Mouse (Mus musculus): Measurements from ENCODE around the gene Ppp1r7. TPM values are rescaled to one million over a fixed set of nuclear protein-coding genes. Genes with fewer than 3 reads are reported as not detected.
A peak's percentile ranks its signal among the peaks of the same experiment; 100 is the strongest.
"Not testable (repeated sequence)": the region's sequence is repeated elsewhere in the genome, so short reads cannot be mapped to it uniquely, and the experiment has no call there.

The Ppp1r7 gene
- 88.4 and 94.6 TPM in 2 replicates for polyA plus RNA-seq (2014; fragmentation: Nextera tagmentation; extraction: Ambion mirVana)

DNA sequence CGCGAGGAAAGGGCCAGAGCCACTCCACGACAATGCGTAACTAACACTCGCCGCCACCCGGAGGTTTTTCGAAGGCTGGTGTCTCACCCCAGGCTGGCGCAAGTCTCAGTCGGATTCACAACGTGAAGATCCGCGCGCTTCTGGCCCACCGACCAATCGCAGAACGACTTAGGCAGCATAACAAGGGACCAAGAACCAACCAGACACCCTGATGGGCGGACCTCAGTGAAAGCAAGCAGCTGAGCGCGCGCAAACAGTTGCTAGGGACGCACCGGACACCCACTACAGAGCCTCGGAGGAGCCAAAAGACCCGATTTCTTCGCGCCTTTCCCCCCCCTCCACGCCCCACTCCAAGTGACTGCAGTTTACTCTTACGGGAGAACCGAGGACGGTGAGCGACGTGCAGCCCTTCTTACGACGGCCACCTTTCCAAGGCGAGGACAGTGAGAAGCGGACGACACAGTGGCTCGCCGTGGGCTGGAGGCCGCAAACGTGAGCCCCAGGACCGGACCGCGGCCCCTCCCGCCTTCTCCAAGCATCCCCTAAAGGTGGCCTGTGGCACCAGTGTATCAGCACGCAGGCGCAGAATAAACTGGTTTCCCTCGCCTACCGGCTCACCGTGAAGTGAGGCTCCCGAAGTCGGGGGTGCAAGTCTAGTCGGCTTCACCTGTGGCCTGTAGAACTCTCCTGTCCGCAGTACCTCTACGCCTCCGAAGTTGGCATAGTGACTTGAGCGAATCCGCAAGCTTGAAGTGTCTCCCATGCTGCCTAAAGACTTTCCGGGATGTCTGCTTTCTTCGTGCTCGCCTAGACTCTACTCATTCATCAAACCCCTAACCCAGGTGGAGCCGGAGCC, at the start of gene Ppp1r7, which contains the start of gene Pask:
Gene Ppp1r7, plus strand, starts transcription at position 207 of the 856 bp plus-strand sequence.
Gene Pask, minus strand, starts transcription at position 835 of the 856 bp plus-strand sequence.
- Histone ChIP-seq H3K27me3 (ENCODE audit: control insufficient read depth, insufficient read depth, low read length) (no peaks in the 10 kb centered on the region), H3K9ac (ENCODE audit: low read length) (peak within 1 kb of the TSS; percentile 84), H3K4me1 (replicated peaks; ENCODE audit: control insufficient read depth, insufficient read depth, low read length) (peaks cover 5% of the 10 kb centered on the region), H3K36me3 (ENCODE audit: control insufficient read depth, insufficient read depth, low read length) (no peaks in the 10 kb centered on the region; the same call in 1 of the 2 replicates), H3K4me2 (ENCODE audit: low read depth, low read length, severe bottlenecking) (peak within 1 kb of the TSS; percentile 70), H3K27ac (ENCODE audit: low read depth, low read length) (peak within 1 kb of the TSS; percentile 59; the same call in 1 of the 2 replicates), H3K9me3 (ENCODE audit: control insufficient read depth, low read length) (no peaks in the 10 kb centered on the region), H3K4me3 (ENCODE audit: low read depth, low read length) (peak within 1 kb of the TSS; percentile 94)
- DNase-seq (ENCODE audit: low spot score) (peak; percentile 98), ATAC-seq (replicated peaks; ENCODE audit: low FRiP score) (peak; percentile 94)
- WGBS: under 1% methylated on average over 63 of the region's 63 CpGs

DNA sequence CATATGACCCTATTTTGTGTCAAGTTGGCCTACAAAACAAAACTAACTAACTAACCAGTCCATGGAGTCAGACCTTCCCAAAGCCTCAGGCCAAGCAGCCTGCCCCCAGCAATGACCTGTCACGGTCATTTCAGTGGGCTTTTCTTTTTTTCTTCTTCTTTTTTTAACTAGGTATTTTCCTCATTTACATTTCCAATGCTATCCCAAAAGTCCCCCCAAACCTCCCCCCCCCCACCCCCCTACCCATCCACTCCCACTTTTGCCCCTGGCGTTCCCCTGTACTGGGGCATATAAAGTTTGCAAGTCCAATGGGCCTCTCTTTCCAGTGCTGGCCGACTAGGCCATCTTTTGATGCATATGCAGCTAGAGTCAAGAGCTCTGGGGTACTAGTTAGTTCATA, 48.2 kb upstream of the Ppp1r7 start:
- 84% methylated on average over 3 of the region's 3 CpGs for whole genome bisulfite sequencing
- H3K9me3 ChIP-seq (ENCODE audit: control insufficient read depth, low read length); H3K27ac ChIP-seq (ENCODE audit: low read depth, low read length); H3K27me3 ChIP-seq (ENCODE audit: control insufficient read depth, insufficient read depth, low read length); ATAC-seq (replicated peaks; ENCODE audit: low FRiP score); H3K4me2 ChIP-seq (ENCODE audit: low read depth, low read length, severe bottlenecking); H3K4me1 ChIP-seq (replicated peaks; ENCODE audit: control insufficient read depth, insufficient read depth, low read length); H3K9ac ChIP-seq (ENCODE audit: low read length); H3K4me3 ChIP-seq (ENCODE audit: low read depth, low read length); H3K36me3 ChIP-seq (ENCODE audit: control insufficient read depth, insufficient read depth, low read length): not testable (repeated sequence)
- peak; percentile 53 for DNase-seq (ENCODE audit: low spot score)

DNA sequence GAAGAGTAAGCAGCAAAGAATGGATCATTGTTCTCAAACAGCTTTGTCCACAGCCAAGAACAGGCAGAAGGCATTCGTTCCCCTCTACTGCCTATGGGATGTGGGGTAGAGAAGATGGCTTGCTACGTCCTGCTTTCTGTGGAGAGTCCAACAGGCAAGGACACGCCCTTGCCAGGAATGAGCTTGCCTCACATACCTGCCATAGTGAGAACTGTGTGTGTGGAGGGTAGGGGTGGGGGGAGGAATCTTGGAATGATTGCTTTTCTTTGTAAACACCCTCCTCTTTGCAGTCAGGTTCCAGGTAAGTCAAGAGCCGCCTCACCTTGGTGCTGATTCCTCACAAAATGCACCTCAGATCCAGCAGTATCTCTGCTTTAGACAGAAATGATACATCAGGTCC, 42.9 kb upstream of the Ppp1r7 start:
- Histone ChIP-seq H3K36me3 (ENCODE audit: control insufficient read depth, insufficient read depth, low read length) (peaks cover 5% of the 10 kb centered on the region; the same call in 1 of the 2 replicates), H3K4me2 (ENCODE audit: low read depth, low read length, severe bottlenecking) (no peak overlapping the region), H3K4me3 (ENCODE audit: low read depth, low read length) (no peak overlapping the region), H3K9me3 (ENCODE audit: control insufficient read depth, low read length) (no peaks in the 10 kb centered on the region), H3K27ac (ENCODE audit: low read depth, low read length) (no peak overlapping the region), H3K9ac (ENCODE audit: low read length) (no peak overlapping the region), H3K27me3 (ENCODE audit: control insufficient read depth, insufficient read depth, low read length) (no peaks in the 10 kb centered on the region), H3K4me1 (replicated peaks; ENCODE audit: control insufficient read depth, insufficient read depth, low read length) (peaks cover 2% of the 10 kb centered on the region; the same call in 1 of the 2 replicates)
- no peak for ATAC-seq (replicated peaks; ENCODE audit: low FRiP score)
- WGBS: 90% methylated on average over 4 of the region's 4 CpGs
- no peak for DNase-seq (ENCODE audit: low spot score)

DNA sequence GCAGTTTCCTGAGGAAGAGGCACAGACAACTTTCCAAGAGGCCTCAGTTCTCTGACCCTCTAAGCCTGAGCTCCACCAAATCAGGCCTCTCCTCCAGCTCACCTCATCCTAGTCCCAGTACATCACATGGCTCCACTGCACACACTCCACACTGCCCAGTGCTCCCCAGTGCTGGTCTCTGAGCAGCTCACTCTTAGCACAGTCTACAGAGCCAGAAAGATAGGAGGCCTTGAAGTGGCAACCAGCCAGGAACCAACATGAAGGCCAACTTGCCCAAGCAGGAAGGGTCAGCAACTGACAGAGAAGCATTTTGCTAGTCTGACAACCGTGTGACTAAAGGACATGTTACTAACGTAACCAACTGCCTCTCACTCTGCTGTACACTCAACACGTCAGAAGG, 42.1 kb upstream of the Ppp1r7 start:
- no peaks in the 10 kb centered on the region for H3K27me3 ChIP-seq (ENCODE audit: control insufficient read depth, insufficient read depth, low read length)
- WGBS: 89% methylated on average over 3 of the region's 3 CpGs
- H3K4me3 ChIP-seq (ENCODE audit: low read depth, low read length): no peak overlapping the region
- peaks cover 5% of the 10 kb centered on the region; the same call in 1 of the 2 replicates for H3K4me1 ChIP-seq (replicated peaks; ENCODE audit: control insufficient read depth, insufficient read depth, low read length)
- H3K9me3 ChIP-seq (ENCODE audit: control insufficient read depth, low read length): no peaks in the 10 kb centered on the region
- no peak overlapping the region for H3K27ac ChIP-seq (ENCODE audit: low read depth, low read length)
- DNase-seq (ENCODE audit: low spot score) (peak; percentile 5), ATAC-seq (replicated peaks; ENCODE audit: low FRiP score) (no peak)
- no peak overlapping the region for H3K9ac ChIP-seq (ENCODE audit: low read length)
- H3K36me3 ChIP-seq (ENCODE audit: control insufficient read depth, insufficient read depth, low read length): peaks cover 5% of the 10 kb centered on the region; the same call in 1 of the 2 replicates
- H3K4me2 ChIP-seq (ENCODE audit: low read depth, low read length, severe bottlenecking): no peak overlapping the region

- WGBS: 7% methylated on average over 36 of the region's 36 CpGs
- H3K27ac ChIP-seq (ENCODE audit: low read depth, low read length): no peak within 1 kb of the TSS
Observed at GRCm38 (mm10) chr1:93305581-93306337, 36.9 kb upstream of the Ppp1r7 start, which contains the start of gene Mterf4. Mterf4 (minus strand) TSS chr1:93305915.

GRCm38 (mm10) chr1:93323973-93324372, 18.7 kb upstream of the Ppp1r7 start:
- DNase-seq (ENCODE audit: low spot score) (no peak), ATAC-seq (replicated peaks; ENCODE audit: low FRiP score) (no peak)
- WGBS: 92% methylated on average over 6 of the region's 6 CpGs
- peaks cover 3% of the 10 kb centered on the region; the same call in 1 of the 2 replicates for H3K36me3 ChIP-seq (ENCODE audit: control insufficient read depth, insufficient read depth, low read length)
- H3K27ac ChIP-seq (ENCODE audit: low read depth, low read length): no peak overlapping the region
- H3K9me3 ChIP-seq (ENCODE audit: control insufficient read depth, low read length): no peaks in the 10 kb centered on the region
- no peak overlapping the region for H3K4me3 ChIP-seq (ENCODE audit: low read depth, low read length)
- no peaks in the 10 kb centered on the region for H3K27me3 ChIP-seq (ENCODE audit: control insufficient read depth, insufficient read depth, low read length)
- H3K4me1 ChIP-seq (replicated peaks; ENCODE audit: control insufficient read depth, insufficient read depth, low read length): no peaks in the 10 kb centered on the region
- H3K9ac ChIP-seq (ENCODE audit: low read length): no peak overlapping the region
- no peak overlapping the region for H3K4me2 ChIP-seq (ENCODE audit: low read depth, low read length, severe bottlenecking)

More at GRCm38 (mm10) chr1:93305581-93306337, 36.9 kb upstream of the Ppp1r7 start, which contains the start of gene Mterf4:
- Histone ChIP-seq H3K27me3 (ENCODE audit: control insufficient read depth, insufficient read depth, low read length) (no peaks in the 10 kb centered on the region), H3K9me3 (ENCODE audit: control insufficient read depth, low read length) (no peaks in the 10 kb centered on the region), H3K4me2 (ENCODE audit: low read depth, low read length, severe bottlenecking) (peak within 1 kb of the TSS; percentile 49), H3K4me1 (replicated peaks; ENCODE audit: control insufficient read depth, insufficient read depth, low read length) (peaks cover 5% of the 10 kb centered on the region; the same call in 1 of the 2 replicates), H3K4me3 (ENCODE audit: low read depth, low read length) (peak within 1 kb of the TSS; percentile 77), H3K9ac (ENCODE audit: low read length) (peak within 1 kb of the TSS; percentile 79), H3K36me3 (ENCODE audit: control insufficient read depth, insufficient read depth, low read length) (peaks cover 8% of the 10 kb centered on the region)
- peak; percentile 92 for ATAC-seq (replicated peaks; ENCODE audit: low FRiP score)
- peak; percentile 88 for DNase-seq (ENCODE audit: low spot score)

DNA sequence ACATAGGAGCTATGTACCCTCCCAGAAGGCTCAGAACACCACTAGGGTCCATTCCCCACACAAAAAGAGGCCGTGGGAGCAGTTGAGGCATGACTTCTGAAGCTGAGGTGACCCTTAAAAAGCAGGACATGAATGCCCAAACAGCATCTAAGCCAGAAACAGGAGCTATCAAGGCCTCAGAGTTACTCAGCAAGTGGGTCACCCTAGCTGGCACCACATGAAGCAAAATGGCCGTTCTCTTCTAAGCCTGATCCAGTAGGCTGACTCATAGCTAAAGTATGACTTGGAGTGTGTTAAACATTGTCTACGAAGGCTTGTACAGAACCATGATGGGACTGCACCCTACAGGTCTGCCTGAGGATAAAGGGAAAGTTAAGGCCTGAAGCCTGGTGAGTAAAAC, 16.2 kb upstream of the Ppp1r7 start:
- ATAC-seq (replicated peaks; ENCODE audit: low FRiP score) (no peak), DNase-seq (ENCODE audit: low spot score) (no peak)
- Histone ChIP-seq H3K27me3 (ENCODE audit: control insufficient read depth, insufficient read depth, low read length) (no peaks in the 10 kb centered on the region), H3K4me2 (ENCODE audit: low read depth, low read length, severe bottlenecking) (no peak overlapping the region), H3K27ac (ENCODE audit: low read depth, low read length) (no peak overlapping the region), H3K4me1 (replicated peaks; ENCODE audit: control insufficient read depth, insufficient read depth, low read length) (no peaks in the 10 kb centered on the region), H3K4me3 (ENCODE audit: low read depth, low read length) (no peak overlapping the region), H3K9me3 (ENCODE audit: control insufficient read depth, low read length) (no peaks in the 10 kb centered on the region), H3K36me3 (ENCODE audit: control insufficient read depth, insufficient read depth, low read length) (peaks cover 3% of the 10 kb centered on the region; the same call in 1 of the 2 replicates), H3K9ac (ENCODE audit: low read length) (no peak overlapping the region)
- 91% methylated on average over 3 of the region's 3 CpGs for WGBS

DNA sequence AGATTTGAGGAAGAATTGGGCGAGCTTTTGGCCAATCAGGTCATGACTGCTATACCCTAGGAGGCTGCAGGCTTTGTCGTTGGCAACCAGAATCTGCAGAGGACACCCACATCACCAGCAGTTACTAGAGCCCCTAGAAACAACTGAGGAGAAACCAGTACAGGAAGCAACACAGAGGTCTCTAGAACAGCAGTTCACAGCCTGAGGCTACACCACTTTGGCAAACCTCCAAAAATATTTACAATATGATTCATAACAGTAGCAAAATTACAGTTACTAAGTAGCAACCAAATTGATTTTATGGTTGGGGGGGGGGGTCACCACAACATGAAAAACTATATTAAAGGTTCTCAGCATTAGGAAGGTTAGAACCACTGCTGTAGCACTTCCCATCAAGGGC, 8.0 kb upstream of the Ppp1r7 start:
- Histone ChIP-seq H3K4me1 (replicated peaks; ENCODE audit: control insufficient read depth, insufficient read depth, low read length) (no peaks in the 10 kb centered on the region), H3K36me3 (ENCODE audit: control insufficient read depth, insufficient read depth, low read length) (no peaks in the 10 kb centered on the region; the same call in 1 of the 2 replicates), H3K27me3 (ENCODE audit: control insufficient read depth, insufficient read depth, low read length) (no peaks in the 10 kb centered on the region), H3K4me2 (ENCODE audit: low read depth, low read length, severe bottlenecking) (no peak overlapping the region), H3K9me3 (ENCODE audit: control insufficient read depth, low read length) (no peaks in the 10 kb centered on the region), H3K9ac (ENCODE audit: low read length) (no peak overlapping the region), H3K27ac (ENCODE audit: low read depth, low read length) (no peak overlapping the region), H3K4me3 (ENCODE audit: low read depth, low read length) (no peak overlapping the region)
- WGBS: 76% methylated on average over 2 of the region's 2 CpGs
- ATAC-seq (replicated peaks; ENCODE audit: low FRiP score) (no peak), DNase-seq (ENCODE audit: low spot score) (no peak)
